Mouse (Mus musculus) lung, postnatal 0 days (tissue): Measurements from ENCODE around the gene Mpv17. TPM values are rescaled to one million over a fixed set of nuclear protein-coding genes. Genes with fewer than 3 reads are reported as not detected.

ENCODE experiments used
- ATAC-seq: fragments of 200-750 bp; cut with Nextera tagmentation; 2 replicates; pipeline ENCODE4 v1.8.0; 2017; ENCODE audit warnings: moderate library complexity
- DNase-seq: peaks from one replicate; pipeline ENCODE4 v3.0.0-alpha.2; 2016; ENCODE audit warnings: low spot score
- H3K27ac ChIP-seq: fragments of 300-500 bp; sonication (generic); 2 replicates; pipeline ENCODE4 v1.5.1; 2014; ENCODE audit warnings: antibody characterized with exemption, mild to moderate bottlenecking, low read length, mixed read lengths
- H3K27me3 ChIP-seq: fragments of 300-500 bp; sonication (generic); replicated peaks from 2 replicates; pipeline ENCODE4 v1.6.1; 2014; ENCODE audit warnings: low read length, mixed read lengths; ENCODE audit not compliant: insufficient read depth
- H3K36me3 ChIP-seq: fragments of 300-500 bp; sonication (generic); 2 replicates; pipeline ENCODE4 v1.6.1; 2014; ENCODE audit warnings: low read length, mixed read lengths; ENCODE audit not compliant: insufficient read depth
- H3K4me1 ChIP-seq: fragments of 300-500 bp; sonication (generic); 2 replicates; pipeline ENCODE4 v1.6.1; 2014; ENCODE audit warnings: antibody characterized with exemption, low read depth, low read length, mixed read lengths; ENCODE audit not compliant: insufficient read depth
- H3K4me2 ChIP-seq: fragments of 300-500 bp; sonication (generic); replicated peaks from 2 replicates; pipeline ENCODE4 v1.6.1; 2014; ENCODE audit warnings: low read depth, mild to moderate bottlenecking, low read length, moderate library complexity, mixed read lengths
- H3K4me3 ChIP-seq: fragments of 300-500 bp; sonication (generic); 2 replicates; pipeline ENCODE4 v1.5.1; 2014; ENCODE audit warnings: low read depth, low read length
- H3K9ac ChIP-seq: fragments of 300-500 bp; sonication (generic); replicated peaks from 2 replicates; pipeline ENCODE4 v1.6.1; 2014; ENCODE audit warnings: low read depth, mild to moderate bottlenecking
- H3K9me3 ChIP-seq: fragments of 300-500 bp; sonication (generic); 2 replicates; pipeline ENCODE4 v1.6.1; 2016; ENCODE audit warnings: low read length, mixed read lengths
- CTCF ChIP-seq: IDR thresholded peaks from 2 replicates; pipeline ENCODE4 v1.5.1; 2016; ENCODE audit warnings: antibody characterized with exemption, mild to moderate bottlenecking
- EP300 ChIP-seq: IDR thresholded peaks from 2 replicates; pipeline ENCODE4 v1.6.1; 2016; ENCODE audit warnings: antibody characterized with exemption, mild to moderate bottlenecking, control low read depth
- WGBS: fragments of 180-500 bp; shearing (Covaris S2); extraction: QIAGEN DNeasy Blood & Tissue Kit; methylation state at CpG from one replicate; pipeline ENCODE4 v1.1.7; 2014; 5-methylcytosine and 5-hydroxymethylcytosine counted together
- polyA plus RNA-seq: library from polyadenylated mRNA; unstranded; fragments of >200 nt; fragmentation: Nextera tagmentation; extraction: Ambion mirVana; gene quantifications from 2 replicates; pipeline ENCODE4 v1.2.1, GENCODE M21; 2015

Gene Mpv17
- polyA plus RNA-seq, 1 experiment from 2014 or later: 38.2 TPM

DNA sequence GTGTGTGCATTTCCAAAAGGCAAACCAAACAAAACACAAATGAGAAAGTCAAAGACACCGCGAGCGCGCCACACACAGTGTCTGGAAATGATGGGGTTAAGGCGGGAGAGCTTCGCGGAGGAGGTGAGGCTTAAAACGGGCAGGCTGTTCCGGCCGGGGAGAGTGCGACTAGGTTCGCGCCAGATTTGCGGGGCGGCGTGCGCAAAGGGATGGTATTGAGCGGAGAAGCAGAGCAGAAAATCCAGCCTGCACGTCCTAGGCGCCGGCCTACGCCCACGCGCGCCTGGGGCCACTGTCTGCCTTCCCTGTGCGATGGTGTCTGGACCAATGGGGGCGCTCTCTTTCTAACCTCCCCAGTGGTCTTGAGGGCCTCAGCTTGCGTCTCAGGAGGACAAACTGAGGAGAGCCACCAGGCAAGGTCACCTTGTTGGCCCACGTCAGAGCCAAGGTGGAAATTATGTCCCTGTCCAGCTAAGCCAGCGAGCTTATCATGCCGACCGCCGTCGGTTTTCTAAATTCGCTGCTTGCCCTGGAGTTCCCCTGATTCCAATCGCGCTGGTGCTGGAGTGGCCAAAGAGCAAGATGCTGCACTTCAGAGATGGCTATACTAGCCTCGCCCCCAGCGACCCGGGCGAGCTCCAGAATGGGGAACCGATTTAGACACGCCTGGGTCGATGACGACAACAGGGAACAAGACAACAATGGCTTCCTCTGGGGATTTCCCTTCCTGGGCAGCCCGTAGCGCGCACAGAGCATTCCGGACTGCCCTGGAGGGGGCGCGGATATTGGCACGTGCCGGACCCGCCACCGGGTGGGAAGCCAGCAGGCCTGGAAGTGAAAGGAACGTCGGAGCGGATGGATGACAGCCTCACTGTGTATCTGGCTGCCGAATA is 59.0 kb downstream of the Mpv17 start:
- TF ChIP-seq EP300 (no peak), CTCF (peak; percentile 55)
- ATAC-seq: peak; percentile 83

DNA sequence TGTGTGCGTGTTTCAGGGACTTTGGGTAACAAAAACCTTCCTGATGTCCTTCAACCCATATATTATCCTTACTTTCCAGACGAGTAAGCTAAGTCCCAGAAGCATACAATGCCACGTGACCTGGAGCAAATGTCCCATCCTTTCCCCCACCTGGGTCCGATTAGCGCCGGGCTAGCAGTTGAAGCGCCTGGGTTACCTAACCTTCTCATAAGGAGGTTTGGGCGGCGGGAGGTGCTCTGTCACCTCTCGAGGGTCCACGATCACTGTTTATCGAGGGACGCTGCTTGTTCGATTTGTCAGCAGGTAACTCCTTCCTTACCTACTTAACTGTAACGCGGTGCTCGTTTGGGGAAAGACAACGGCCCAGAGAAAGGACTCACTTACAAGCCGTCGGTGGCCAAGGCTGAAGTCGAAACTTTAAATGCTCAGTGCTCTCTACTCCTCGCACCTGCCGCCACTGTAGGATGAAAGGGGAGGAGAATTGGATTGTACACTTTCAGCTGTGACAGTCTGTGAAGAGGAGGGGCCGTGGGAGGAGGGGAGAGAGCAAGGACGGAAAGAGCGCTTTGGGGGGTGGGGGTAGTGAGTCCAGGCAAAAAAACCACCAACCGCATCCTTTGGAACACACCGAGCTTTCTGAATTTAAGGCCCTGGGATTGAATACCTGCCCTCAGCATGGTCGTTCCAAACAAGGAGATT is 59.8 kb downstream of the Mpv17 start:
- peak overlapping the region; percentile 30; the same call in 1 of the 2 replicates for H3K4me3 ChIP-seq
- no peak for ATAC-seq

More for the DNA sequence above, 59.0 kb downstream of the Mpv17 start:
- Histone ChIP-seq H3K27me3 (peaks cover 58% of the 10 kb centered on the region), H3K4me3 (peak overlapping the region; percentile 30), H3K36me3 (no peaks in the 10 kb centered on the region), H3K27ac (no peak overlapping the region), H3K9ac (no peak overlapping the region), H3K4me1 (peaks cover 15% of the 10 kb centered on the region), H3K4me2 (peak overlapping the region; percentile 54), H3K9me3 (no peaks in the 10 kb centered on the region)
- under 1% methylated on average over 58 of the region's 59 CpGs for WGBS
- DNase-seq: peak; percentile 76

DNA sequence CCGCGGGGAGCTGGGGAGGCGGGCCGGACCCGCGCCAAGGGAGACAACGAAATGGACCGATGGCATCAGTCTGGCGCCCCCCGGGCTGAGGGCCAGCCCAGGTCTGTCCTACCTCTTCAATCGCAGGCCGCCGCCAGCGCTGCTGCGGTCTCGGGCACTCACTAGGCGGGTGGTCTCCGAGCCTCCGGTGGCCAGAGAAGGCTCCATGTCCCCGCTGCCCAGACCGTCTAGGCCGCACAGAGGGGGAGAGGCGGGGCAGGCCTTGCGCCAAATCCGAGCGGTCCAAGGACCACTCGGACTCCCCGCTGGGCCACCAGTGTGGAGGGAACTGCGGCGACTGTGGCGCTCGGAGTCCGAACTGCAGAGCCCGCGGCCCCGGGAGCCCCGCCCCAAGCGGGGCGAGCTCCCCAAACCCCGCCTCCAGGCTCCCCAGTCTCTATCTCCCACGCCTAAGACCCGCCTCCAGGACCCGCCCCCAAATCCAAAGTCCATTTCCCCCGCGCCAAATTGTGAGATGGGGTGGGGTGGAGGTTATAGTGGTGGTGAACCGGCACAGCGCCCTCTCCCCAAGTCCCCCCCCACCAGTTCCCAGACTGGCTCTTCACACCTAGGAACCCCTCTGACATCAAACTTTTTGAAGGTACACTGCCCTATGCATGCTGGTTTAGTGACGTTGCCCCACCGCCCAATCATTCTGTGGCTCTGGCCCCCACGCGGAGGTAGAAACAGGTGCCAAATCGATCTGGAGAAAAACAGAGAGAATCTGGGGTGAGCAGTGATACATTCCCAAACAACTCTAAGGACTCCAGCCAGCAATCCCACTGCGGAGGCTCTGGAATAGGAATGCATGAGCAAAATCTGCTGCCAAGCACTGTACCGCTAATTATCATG is 60.7 kb downstream of the Mpv17 start:
- no peaks in the 10 kb centered on the region for H3K9me3 ChIP-seq
- no peak overlapping the region for H3K9ac ChIP-seq
- ATAC-seq: peak; percentile 43
- H3K4me1 ChIP-seq: peaks cover 15% of the 10 kb centered on the region
- TF ChIP-seq CTCF: no peak
- TF ChIP-seq EP300: no peak
- H3K27me3 ChIP-seq: peaks cover 65% of the 10 kb centered on the region
- H3K4me2 ChIP-seq: peak overlapping the region; percentile 59
- H3K36me3 ChIP-seq: no peaks in the 10 kb centered on the region
- no peak overlapping the region for H3K27ac ChIP-seq
- H3K4me3 ChIP-seq: peak overlapping the region; percentile 34
- peak; percentile 36 for DNase-seq
- under 1% methylated on average over 23 of the region's 54 CpGs for WGBS

More for the DNA sequence above, 59.8 kb downstream of the Mpv17 start:
- no peak overlapping the region; the same call in 1 of the 2 replicates for H3K4me2 ChIP-seq
- WGBS: 3% methylated on average over 29 of the region's 29 CpGs
- no peaks in the 10 kb centered on the region for H3K9me3 ChIP-seq
- TF ChIP-seq CTCF (no peak), EP300 (no peak)
- no peak overlapping the region for H3K27ac ChIP-seq
- H3K27me3 ChIP-seq: peaks cover 62% of the 10 kb centered on the region
- H3K4me1 ChIP-seq: peaks cover 15% of the 10 kb centered on the region
- no peak overlapping the region for H3K9ac ChIP-seq
- no peak for DNase-seq
- H3K36me3 ChIP-seq: no peaks in the 10 kb centered on the region

DNA sequence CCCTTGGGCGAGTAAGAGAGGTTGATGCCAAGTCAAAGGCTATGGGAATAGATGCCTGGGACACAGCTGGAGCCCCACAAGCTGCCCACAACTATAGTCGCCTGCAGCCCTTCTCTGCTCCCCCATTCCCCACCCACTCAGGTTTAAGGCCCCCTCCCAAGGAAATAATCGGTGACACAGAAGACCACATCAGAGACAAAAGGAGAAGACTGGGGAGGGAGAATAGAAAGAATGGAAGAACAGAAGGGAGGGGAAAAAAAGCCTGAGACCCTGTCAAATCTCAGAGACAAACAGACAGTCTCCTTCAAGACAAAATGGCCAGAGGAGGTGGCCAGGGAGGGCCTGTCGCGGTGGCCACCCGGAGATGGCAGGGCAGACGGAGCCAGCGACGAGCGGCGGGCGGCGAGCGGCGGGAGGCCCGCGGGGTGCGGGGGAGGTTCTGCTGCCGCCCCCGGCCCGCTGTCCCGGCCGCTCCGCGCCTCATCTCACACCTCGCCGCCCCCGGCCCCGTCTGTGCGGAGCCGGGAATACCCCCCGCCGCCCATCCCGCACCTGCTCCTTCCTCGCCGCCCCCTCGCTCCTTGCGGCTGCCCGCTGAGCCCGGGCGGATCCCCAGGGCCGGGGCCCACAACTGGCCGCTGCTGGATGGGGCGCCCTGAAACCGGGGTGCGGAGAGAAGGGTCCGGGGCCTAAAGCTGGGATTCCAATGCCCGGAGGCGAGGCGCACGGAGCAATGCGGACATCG is 61.6 kb downstream of the Mpv17 start:
- H3K27ac ChIP-seq: no peak overlapping the region
- DNase-seq (no peak), ATAC-seq (no peak)
- H3K27me3 ChIP-seq: peaks cover 72% of the 10 kb centered on the region
- peak overlapping the region; percentile 59 for H3K4me2 ChIP-seq
- peaks cover 15% of the 10 kb centered on the region for H3K4me1 ChIP-seq
- H3K36me3 ChIP-seq: no peaks in the 10 kb centered on the region
- TF ChIP-seq EP300 (no peak), CTCF (no peak)
- peak overlapping the region; percentile 34 for H3K4me3 ChIP-seq
- WGBS: 3% methylated on average over 40 of the region's 53 CpGs
- H3K9me3 ChIP-seq: no peaks in the 10 kb centered on the region
- H3K9ac ChIP-seq: no peak overlapping the region

Other genes starting within 250 kb of the Mpv17 start
- gene Ost4, start 246.5 kb downstream of the Mpv17 start, polyA plus RNA-seq: 340 and 365 TPM in 2 replicates
- gene Emilin1, start 240.8 kb downstream of the Mpv17 start, polyA plus RNA-seq: 121 and 135 TPM in 2 replicates
- 43.6 and 48.7 TPM in 2 replicates for gene Khk, start 232.8 kb downstream of the Mpv17 start, polyA plus RNA-seq
- gene Cgref1, start 208.7 kb downstream of the Mpv17 start, polyA plus RNA-seq: 1.8 and 2.3 TPM in 2 replicates
- 76.5 and 79.7 TPM in 2 replicates for gene Preb, start 193.9 kb downstream of the Mpv17 start, polyA plus RNA-seq
- gene Tcf23, start 185.6 kb downstream of the Mpv17 start, polyA plus RNA-seq: 0.44 and 0.49 TPM in 2 replicates
- 260 and 289 TPM in 2 replicates for gene Atraid, start 105.9 kb downstream of the Mpv17 start, polyA plus RNA-seq
- 3.4 and 3.6 TPM in 2 replicates for gene Slc5a6, start 105.3 kb downstream of the Mpv17 start, polyA plus RNA-seq
- 4.1 and 4.2 TPM in 2 replicates for gene Cad, start 99.5 kb downstream of the Mpv17 start, polyA plus RNA-seq
- not detected in 2 replicates for gene Dnajc5g, start 48.0 kb downstream of the Mpv17 start, polyA plus RNA-seq
- gene Slc30a3, start 46.0 kb downstream of the Mpv17 start, polyA plus RNA-seq: not detected in 2 replicates
- 0.49 and 0.55 TPM in 2 replicates for gene Trim54, start 37.5 kb downstream of the Mpv17 start, polyA plus RNA-seq
- gene Ucn, start 15.4 kb downstream of the Mpv17 start, polyA plus RNA-seq: not detected in 2 replicates
- gene Gm29609, start 25.7 kb upstream of the Mpv17 start, polyA plus RNA-seq: 0.73 TPM in 1 of 2 replicates, not detected in the other
- gene Gtf3c2, start 25.9 kb upstream of the Mpv17 start, polyA plus RNA-seq: 24.2 and 26.2 TPM in 2 replicates
- gene Snx17, start 39.0 kb upstream of the Mpv17 start, polyA plus RNA-seq: 103 and 106 TPM in 2 replicates
- gene Eif2b4, start 39.2 kb upstream of the Mpv17 start, polyA plus RNA-seq: 44.4 and 45.0 TPM in 2 replicates
- gene Zfp513, start 48.1 kb upstream of the Mpv17 start, polyA plus RNA-seq: 6.6 and 7.4 TPM in 2 replicates
- 77.6 TPM in 2 replicates for gene Ppm1g, start 66.4 kb upstream of the Mpv17 start, polyA plus RNA-seq
- 125 and 131 TPM in 2 replicates for gene Nrbp1, start 86.6 kb upstream of the Mpv17 start, polyA plus RNA-seq
- 0.45 and 0.62 TPM in 2 replicates for gene Gm9970, start 87.0 kb upstream of the Mpv17 start, polyA plus RNA-seq
- 44.5 and 50.4 TPM in 2 replicates for gene Krtcap3, start 97.4 kb upstream of the Mpv17 start, polyA plus RNA-seq
- 24.2 and 25.6 TPM in 2 replicates for gene Ift172, start 136.9 kb upstream of the Mpv17 start, polyA plus RNA-seq
- 9.7 and 11.8 TPM in 2 replicates for gene Fndc4, start 141.8 kb upstream of the Mpv17 start, polyA plus RNA-seq
- gene Gckr, start 143.2 kb upstream of the Mpv17 start, polyA plus RNA-seq: 0.08 TPM in 1 of 2 replicates, not detected in the other